Mouse (Mus musculus): ENCODE data around the gene Rdh9. TPM values are rescaled to one million over a fixed set of nuclear protein-coding genes. Genes with fewer than 3 reads are reported as not detected.
"Not testable (repeated sequence)": the region's sequence is repeated elsewhere in the genome, so short reads cannot be mapped to it uniquely, and the experiment has no call there.

Gene Rdh9
- total RNA-seq, 2 experiments from 2014 or later, result 0.33 to 0.48 TPM

DNA sequence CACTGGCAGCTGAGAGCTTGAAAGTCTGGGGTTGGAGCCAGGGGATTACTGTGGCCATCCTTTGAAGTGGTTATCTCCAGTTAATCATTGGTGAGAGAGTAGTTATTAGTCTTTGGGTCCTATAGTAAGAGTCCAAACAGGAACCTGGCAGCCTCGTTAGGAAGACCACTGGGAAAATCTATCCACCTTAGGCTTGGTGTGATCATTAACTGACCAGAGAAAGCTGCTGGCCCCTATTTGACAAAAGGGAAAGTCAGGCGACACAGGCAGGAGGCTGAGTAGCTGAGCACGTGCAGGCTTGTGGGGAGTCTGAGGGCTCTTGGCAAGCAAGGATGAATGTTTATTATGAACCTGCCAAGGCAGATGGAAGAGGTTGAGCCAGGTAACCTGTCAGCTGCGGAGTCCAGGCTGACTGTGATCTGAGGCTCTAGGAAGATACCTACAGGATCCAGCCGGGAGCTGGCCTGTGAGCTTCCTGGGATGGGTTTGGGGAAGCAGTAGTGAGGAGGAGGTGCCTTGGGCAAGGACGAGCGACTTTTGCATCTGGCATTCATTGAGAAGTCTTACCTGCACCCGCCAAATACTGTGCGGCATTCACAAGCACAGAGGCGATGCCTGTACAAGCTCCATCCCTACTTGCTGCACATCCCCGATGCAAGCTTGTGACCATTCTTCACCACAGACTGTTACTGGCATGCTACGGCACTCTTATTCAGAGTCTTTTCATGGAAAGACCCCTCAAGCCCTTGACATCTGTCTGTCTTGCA, 12.1 kb upstream of the Rdh9 start:
- intact Hi-C loops (cut with DNase I), result no loop called here
- no peak for TF ChIP-seq CTCF (IDR thresholded peaks at IDR 0.05)
- DNase-seq, result no peak
- H3K4me3 ChIP-seq, result no peak overlapping the region
- no peak overlapping the region for H3K27ac ChIP-seq

DNA sequence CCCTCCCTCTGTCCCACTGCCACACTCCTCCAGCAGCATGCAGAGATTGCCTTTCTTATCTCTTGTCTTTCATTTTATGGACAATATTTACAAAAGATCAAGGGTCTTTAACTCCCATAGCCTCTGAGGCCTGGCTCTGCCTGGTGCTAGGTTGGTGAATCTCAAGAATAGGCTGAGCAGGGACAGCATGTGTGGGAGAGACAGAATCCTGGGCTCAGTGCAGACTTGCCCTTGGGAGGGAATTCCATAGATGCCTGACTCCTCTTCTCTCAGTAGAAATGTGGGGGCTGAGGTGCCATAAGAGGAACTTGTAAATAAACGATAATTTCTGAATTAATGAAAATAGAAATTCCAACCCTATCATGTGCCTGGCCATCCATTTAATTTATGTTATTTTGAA, 9.6 kb upstream of the Rdh9 start:
- Histone ChIP-seq H3K4me3 (no peak overlapping the region), H3K27ac (no peak overlapping the region)
- no peak for DNase-seq
- no peak for TF ChIP-seq CTCF (IDR thresholded peaks at IDR 0.05)
- intact Hi-C loops (cut with DNase I), result no loop called here

DNA sequence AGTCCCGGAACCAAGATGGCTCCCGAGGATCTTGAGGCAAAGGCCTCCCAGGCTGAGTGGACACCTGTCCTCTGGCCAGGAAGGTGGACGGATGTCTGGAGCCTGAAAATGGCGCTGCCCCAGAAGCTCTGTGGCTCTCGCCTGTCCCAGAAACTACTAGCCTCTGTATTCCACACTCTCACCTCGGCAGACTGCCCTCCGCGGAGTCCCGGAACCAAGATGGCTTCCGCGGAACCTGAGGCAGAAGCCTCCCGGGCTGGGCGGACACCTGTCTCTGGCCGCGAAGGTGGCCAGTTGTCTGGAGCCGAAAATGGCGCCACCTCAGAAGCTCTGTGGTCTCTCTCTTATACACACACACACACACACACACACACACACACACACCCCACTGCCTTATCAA, 6.1 kb downstream of the Rdh9 start:
- H3K4me3 ChIP-seq; H3K27ac ChIP-seq; intact Hi-C loops (cut with DNase I); DNase-seq: not testable (repeated sequence)

DNA sequence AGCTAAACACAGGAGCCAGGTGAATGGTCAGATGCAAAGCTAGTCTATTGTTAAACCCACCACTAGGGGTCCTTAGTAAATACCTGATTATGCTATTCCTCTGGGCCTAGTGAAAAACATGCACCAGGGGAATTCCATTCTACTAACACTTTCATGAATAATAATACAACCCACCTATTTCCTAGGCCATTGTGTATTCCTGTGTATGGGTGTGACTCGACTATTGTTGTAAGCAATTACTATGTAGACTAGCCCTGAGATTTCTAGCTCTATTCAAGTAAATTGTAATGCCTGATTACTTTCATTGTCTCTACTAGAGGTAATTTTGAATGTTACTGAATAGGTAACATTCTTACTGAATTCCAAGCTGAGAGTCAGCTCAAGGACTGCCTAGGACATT, 9.2 kb downstream of the Rdh9 start:
- DNase-seq; H3K27ac ChIP-seq; intact Hi-C loops (cut with DNase I); H3K4me3 ChIP-seq: not testable (repeated sequence)

DNA sequence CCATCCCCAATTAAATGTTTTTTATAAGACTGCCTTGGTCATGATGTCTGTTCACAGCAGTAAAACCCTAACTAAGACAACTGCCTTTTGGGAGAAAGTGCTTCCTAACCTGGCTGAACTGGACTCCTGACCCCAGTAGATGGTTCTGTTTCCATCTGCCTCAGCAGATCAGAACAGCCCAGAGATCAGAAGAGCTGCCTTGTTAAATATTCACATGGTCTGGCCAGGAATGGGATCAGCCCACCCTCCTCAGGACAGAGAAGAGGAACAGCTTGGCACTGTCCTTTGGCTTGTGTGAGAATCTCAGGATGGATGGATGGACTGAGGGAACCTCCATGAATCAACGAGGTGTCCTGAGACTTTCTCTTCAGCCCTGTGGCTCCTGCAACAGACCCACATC, 23.1 kb downstream of the Rdh9 start:
- intact Hi-C loops (cut with DNase I), result no loop called here
- no peak for TF ChIP-seq CTCF (IDR thresholded peaks at IDR 0.05)
- H3K4me3 ChIP-seq, result no peak overlapping the region
- no peak overlapping the region for H3K27ac ChIP-seq
- no peak for DNase-seq

DNA sequence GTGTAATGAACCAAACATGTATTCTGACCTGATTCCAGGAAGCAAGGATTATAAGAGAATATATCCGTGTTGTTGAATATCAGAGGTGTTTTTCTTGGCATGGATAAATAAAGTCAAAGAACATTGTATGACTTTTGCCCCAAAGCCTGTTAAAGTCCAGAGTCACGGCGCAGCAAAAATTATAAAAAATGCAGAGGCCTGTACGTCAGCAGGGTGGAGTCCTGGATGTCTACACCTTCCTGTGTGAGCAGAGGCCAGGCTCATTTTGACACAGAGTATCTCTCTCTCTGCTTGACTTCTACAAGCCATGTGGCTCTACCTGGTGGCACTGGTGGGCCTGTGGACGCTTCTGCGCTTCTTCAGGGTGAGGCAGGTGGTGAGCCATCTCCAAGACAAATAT, 24.7 kb downstream of the Rdh9 start, which contains the start of gene Rdh16:
Rdh16 (plus strand) TSS at position 262 of the 400 bp plus-strand sequence.
- Histone ChIP-seq H3K27ac (no peak within 1 kb of the TSS), H3K4me3 (no peak within 1 kb of the TSS)
- TF ChIP-seq CTCF (IDR thresholded peaks at IDR 0.05), result no peak
- DNase-seq, result no peak
- intact Hi-C loops (cut with DNase I), result no loop called here

DNA sequence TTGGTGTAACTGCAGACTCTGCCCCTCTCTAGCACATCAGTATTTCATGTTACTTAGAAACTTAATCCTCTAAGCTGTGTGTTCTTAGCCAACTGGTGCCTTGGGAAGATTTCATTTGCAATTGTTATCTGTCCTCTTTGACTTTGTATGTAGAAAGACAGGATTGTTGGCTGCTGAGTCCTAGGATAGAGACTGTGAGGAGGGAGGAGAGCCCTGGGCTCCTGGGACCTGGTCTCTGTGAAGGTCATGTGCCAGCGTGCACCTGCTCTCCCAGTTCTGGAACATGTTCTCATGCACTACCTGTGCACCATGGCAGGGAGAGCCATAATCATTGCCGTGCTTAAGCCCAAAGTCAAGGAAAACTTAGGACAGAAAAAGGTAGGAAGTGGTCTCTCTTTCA, 25.4 kb downstream of the Rdh9 start:
- H3K27ac ChIP-seq, result no peak overlapping the region
- no peak overlapping the region for H3K4me3 ChIP-seq
- intact Hi-C loops (cut with DNase I), result no loop called here
- TF ChIP-seq CTCF (IDR thresholded peaks at IDR 0.05), result no peak
- DNase-seq, result no peak

DNA sequence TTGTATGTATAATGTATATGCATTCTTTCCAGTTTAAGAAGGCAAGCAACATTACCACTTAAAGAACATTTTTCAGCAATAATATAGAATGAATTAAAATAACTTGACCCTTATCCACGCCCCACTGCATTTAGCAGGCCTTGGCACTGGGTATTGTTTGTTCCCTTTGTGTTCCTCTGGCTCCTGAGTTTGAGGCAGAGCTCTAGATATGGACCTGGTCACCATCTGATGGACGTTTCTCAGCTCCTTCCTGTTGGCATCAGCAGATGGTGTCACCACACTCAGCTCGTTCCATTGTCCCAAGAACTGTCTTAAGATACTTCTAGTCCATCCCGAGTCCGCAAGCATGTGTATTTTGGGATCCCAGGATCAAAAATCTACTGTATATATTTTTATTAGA, 26.1 kb downstream of the Rdh9 start:
- intact Hi-C loops (cut with DNase I), result no loop called here
- H3K4me3 ChIP-seq, result no peak overlapping the region
- no peak for TF ChIP-seq CTCF (IDR thresholded peaks at IDR 0.05)

DNA sequence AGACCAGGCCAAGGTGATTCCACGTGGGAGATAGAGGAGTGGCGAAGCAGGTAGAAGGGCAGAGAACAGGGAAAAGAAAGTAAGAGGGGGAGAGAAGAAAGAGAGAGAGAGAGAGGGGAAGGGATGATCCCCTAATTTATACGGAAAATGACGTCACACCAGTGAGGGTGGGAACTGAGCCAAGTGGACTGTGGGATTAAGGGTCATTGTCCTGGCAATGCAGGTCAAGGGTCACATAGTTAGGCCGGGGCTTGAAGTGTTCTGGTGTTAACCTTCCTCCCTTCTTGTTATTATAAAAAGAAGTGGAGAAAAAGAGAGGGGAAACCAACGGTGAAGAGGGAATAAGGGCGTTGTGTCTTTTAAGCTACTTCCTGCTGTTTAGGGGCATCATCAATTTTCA, 28.2 kb downstream of the Rdh9 start:
- no peak overlapping the region for H3K4me3 ChIP-seq
- no peak for TF ChIP-seq CTCF (IDR thresholded peaks at IDR 0.05)
- intact Hi-C loops (cut with DNase I), result no loop called here
- no peak for DNase-seq
- H3K27ac ChIP-seq, result no peak overlapping the region

More for the DNA sequence above, 26.1 kb downstream of the Rdh9 start:
- H3K27ac ChIP-seq, result no peak overlapping the region
- no peak for DNase-seq

DNA sequence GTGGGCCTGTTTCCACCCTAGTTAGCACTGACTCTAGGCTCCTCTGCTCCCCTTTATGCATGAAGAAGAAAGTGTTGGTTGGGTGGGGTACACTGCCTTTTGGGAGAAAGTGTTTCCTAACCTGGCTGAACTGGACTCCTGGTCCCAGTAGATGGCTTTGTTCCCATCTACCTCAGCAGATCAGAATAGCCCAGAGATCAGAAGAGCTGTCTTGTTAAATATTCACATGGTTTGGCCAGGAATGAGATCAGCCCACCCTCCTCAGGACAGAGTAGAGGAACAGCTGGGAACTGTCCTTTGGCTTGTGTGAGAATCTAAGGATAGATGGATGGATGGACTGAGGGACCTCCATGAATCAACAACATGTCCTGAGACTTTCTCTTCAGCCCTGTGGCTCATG, 39.7 kb downstream of the Rdh9 start:
- no peak for TF ChIP-seq CTCF (IDR thresholded peaks at IDR 0.05)
- Histone ChIP-seq H3K27ac (no peak overlapping the region), H3K4me3 (no peak overlapping the region)
- intact Hi-C loops (cut with DNase I), result no loop called here
- DNase-seq, result no peak

DNA sequence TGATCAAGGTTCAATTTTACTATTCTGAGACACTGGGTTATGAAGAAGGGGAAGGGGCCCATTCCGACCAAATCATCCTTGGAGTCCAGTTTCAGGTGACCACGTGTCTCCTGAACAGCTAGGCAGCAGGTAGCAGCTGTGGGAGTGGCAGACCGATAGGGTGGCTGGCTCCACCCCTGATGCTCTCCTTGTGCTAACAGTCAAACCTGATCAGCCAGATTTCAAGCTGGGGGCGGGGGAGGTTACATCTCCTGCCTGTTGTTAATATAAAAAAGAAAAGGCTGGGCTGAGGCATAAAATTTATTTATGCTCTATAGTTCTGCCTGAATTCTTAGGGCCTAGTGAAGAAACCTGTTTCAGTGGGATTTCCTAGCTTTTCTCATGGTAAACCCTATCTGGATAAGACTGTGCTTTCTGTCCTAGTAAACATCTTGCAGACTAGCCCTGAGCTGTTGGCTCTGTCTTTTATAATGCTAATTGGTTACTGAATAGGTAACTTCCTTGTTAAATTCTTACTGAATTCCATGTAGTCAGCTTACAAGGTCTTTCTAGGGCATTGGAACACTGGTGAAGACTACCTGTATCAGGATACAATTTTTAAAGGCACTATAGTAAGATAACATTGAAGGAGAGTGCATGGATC, 41.2 kb downstream of the Rdh9 start:
- DNase-seq; intact Hi-C loops (cut with DNase I); H3K27ac ChIP-seq: not testable (repeated sequence)

DNA sequence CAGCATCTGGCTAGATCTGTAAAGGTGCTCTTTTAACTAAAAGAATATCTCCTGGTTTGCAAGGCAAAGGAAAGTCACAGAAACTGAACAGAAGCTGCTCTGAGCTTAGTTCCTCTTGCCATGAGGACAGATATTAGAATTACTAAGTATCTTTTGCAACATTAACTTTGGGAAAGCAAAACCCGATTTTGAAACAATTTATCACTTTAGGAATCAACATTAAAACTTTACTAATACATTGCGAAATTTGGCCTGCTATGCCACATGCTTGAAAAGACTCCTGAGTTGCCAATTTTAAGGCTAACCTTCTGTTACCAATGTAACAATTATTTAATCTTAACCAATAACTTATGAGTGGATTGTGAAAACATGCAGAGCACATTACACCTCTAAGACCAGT, 45.6 kb downstream of the Rdh9 start:
- DNase-seq; H3K27ac ChIP-seq; intact Hi-C loops (cut with DNase I): not testable (repeated sequence)

More for the DNA sequence above, 41.2 kb downstream of the Rdh9 start:
- H3K4me3 ChIP-seq, result not testable (repeated sequence)

DNA sequence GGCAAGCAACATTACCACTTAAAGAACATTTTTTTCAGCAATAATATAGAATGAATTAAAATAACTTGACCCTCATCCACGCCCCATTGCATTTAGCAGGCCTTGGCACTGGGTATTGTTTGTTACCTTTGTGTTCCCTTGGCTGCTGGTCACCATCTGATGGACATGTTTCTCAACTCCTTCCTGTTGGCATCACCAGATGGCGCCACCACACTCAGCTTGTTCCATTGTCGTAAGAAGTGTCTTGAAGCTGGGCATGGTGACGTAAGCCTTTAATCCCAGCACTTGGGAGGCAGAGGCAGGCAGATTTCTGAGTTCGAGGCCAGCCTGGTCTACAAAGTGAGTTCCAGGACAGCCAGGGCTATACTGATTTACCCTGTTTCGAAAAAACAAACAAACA, 49.2 kb downstream of the Rdh9 start:
- Histone ChIP-seq H3K4me3 (no peak overlapping the region), H3K27ac (no peak overlapping the region)
- intact Hi-C loops (cut with DNase I), result no loop called here
- no peak for DNase-seq
- TF ChIP-seq CTCF (IDR thresholded peaks at IDR 0.05), result peak; percentile 6; the same call in 1 of the 2 replicates

More for the DNA sequence above, 45.6 kb downstream of the Rdh9 start:
- not testable (repeated sequence) for H3K4me3 ChIP-seq

DNA sequence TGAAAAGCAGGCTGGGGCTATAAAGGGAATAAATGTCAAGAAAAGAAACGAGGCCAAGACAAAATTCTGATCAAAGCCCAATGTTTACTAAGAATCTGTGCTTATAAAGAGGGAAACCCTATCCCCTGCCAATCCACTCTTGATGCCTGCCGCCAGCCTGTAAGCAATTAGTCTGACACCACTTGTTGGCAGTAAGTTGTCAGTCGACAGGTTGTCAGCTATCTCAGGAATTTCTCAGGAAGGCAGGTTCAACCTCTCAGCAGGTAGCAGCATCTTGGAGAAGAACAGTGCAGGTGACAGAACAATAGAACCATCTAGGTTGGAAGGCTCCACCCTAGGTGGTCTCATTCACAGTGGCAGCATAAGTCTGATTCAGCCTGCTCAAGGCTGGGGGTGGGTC, 52.9 kb downstream of the Rdh9 start:
- Histone ChIP-seq H3K4me3 (no peak overlapping the region), H3K27ac (no peak overlapping the region)
- DNase-seq, result no peak
- intact Hi-C loops (cut with DNase I), result no loop called here
- TF ChIP-seq CTCF (IDR thresholded peaks at IDR 0.05), result no peak

DNA sequence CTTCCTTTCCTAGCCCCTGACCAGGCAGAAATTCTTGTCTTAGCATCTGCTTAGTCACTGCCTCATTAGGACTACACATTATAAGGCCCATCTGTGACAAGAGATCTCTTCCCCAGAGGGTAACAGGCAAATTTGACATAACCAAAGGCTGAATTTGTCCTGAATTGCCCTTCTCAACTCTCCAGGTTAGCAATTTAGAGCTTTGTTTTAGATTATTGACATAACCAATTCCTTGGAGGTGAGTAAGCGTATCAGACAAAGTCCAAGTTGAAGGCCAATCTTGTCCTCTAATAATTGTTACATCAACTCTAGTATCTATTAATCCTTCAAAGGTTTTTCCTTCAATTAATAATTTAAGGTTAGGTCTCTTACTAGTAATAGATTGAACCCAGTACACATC, 58.0 kb downstream of the Rdh9 start:
- DNase-seq; intact Hi-C loops (cut with DNase I); H3K27ac ChIP-seq; H3K4me3 ChIP-seq: not testable (repeated sequence)
